Mouse (Mus musculus): ENCODE data around the gene Grid1.

DNA sequence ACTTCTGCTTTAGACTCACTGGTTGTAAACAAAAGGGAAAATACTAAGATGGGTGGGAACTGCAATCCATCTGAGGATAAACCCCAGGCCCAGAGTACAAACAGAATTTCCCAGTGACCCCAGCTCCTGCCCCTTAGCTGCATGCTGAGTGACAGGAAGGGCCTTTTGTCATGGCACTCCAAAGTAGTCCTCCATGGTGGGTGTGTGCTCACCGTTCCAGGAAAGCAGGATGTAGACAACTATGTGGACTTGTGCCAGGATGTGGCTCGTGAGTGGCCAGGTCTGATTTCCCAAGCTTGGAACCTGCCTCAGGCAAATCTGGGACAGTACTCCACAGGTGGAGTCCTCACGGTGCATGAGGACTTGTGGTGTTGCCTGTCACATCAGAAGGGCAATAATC, 132.4 kb downstream of the Grid1 start:
- no peak for TF ChIP-seq CTCF (IDR thresholded peaks at IDR 0.05; ENCODE audit: borderline replicate concordance, insufficient read depth, low read length)
- no peak for TF ChIP-seq POLR2A (IDR thresholded peaks at IDR 0.05; ENCODE audit: low read depth, low read length)

All from embryonic fibroblast, embryonic 13.5 days (primary cell).